Mouse (Mus musculus) right cerebral cortex, postnatal 25 days (tissue): ENCODE results near the gene 2900011O08Rik.

Experiments
- DNase-seq: peaks from one replicate; pipeline ENCODE4 v3.0.0; 2022

Gene 2900011O08Rik

GRCm38 (mm10) chr16:14070471-14071169 is 84.2 kb downstream of the 2900011O08Rik start:
- no peak for DNase-seq

- DNase-seq: no peak
Observed at GRCm38 (mm10) chr16:14082925-14083324, 96.5 kb downstream of the 2900011O08Rik start.

- no peak for DNase-seq
Observed at GRCm38 (mm10) chr16:14088249-14088648, 101.8 kb downstream of the 2900011O08Rik start.

- no peak for DNase-seq
Observed at GRCm38 (mm10) chr16:14089296-14089695, 102.9 kb downstream of the 2900011O08Rik start.

- no peak for DNase-seq
Observed at GRCm38 (mm10) chr16:14091771-14092170, 105.4 kb downstream of the 2900011O08Rik start.

GRCm38 (mm10) chr16:14105891-14106290 is 119.5 kb downstream of the 2900011O08Rik start:
- no peak for DNase-seq

- no peak for DNase-seq
Observed at GRCm38 (mm10) chr16:14109651-14110230, 123.3 kb downstream of the 2900011O08Rik start.

- no peak for DNase-seq
Observed at GRCm38 (mm10) chr16:14110922-14111321, 124.5 kb downstream of the 2900011O08Rik start.

- no peak for DNase-seq
Observed at GRCm38 (mm10) chr16:14112133-14112532, 125.7 kb downstream of the 2900011O08Rik start.

GRCm38 (mm10) chr16:14112742-14113141 is 126.3 kb downstream of the 2900011O08Rik start:
- no peak for DNase-seq

GRCm38 (mm10) chr16:14117299-14117698 is 130.9 kb downstream of the 2900011O08Rik start:
- DNase-seq: no peak

GRCm38 (mm10) chr16:14120941-14121340 is 134.5 kb downstream of the 2900011O08Rik start:
- DNase-seq: no peak

GRCm38 (mm10) chr16:14121563-14121962 is 135.2 kb downstream of the 2900011O08Rik start:
- DNase-seq: no peak

GRCm38 (mm10) chr16:14122586-14122985 is 136.2 kb downstream of the 2900011O08Rik start:
- DNase-seq: no peak

GRCm38 (mm10) chr16:14123901-14124300 is 137.5 kb downstream of the 2900011O08Rik start:
- no peak for DNase-seq

GRCm38 (mm10) chr16:14124709-14125108 is 138.3 kb downstream of the 2900011O08Rik start:
- no peak for DNase-seq

- DNase-seq: no peak
Observed at GRCm38 (mm10) chr16:14125253-14125652, 138.8 kb downstream of the 2900011O08Rik start.

- no peak for DNase-seq
Observed at GRCm38 (mm10) chr16:14128977-14129376, 142.6 kb downstream of the 2900011O08Rik start.

- DNase-seq: no peak
Observed at GRCm38 (mm10) chr16:14130796-14131195, 144.4 kb downstream of the 2900011O08Rik start.

- DNase-seq: no peak
Observed at GRCm38 (mm10) chr16:14131376-14131775, 145.0 kb downstream of the 2900011O08Rik start.

- no peak for DNase-seq
Observed at GRCm38 (mm10) chr16:14131838-14132237, 145.4 kb downstream of the 2900011O08Rik start.

- no peak for DNase-seq
Observed at GRCm38 (mm10) chr16:14135014-14135413, 148.6 kb downstream of the 2900011O08Rik start.

- DNase-seq: no peak
Observed at GRCm38 (mm10) chr16:14137976-14138561, 151.7 kb downstream of the 2900011O08Rik start.

- DNase-seq: no peak
Observed at GRCm38 (mm10) chr16:14139106-14139505, 152.7 kb downstream of the 2900011O08Rik start.
